Mouse (Mus musculus): ENCODE measurements around the gene Gm5751.
A peak's percentile ranks its signal among the peaks of the same experiment; 100 is the strongest.
"Not testable (repeated sequence)": the region's sequence is repeated elsewhere in the genome, so short reads cannot be mapped to it uniquely, and the experiment has no call there.

The Gm5751 gene

GRCm38 (mm10) chrX:8873953-8874352, at the start of gene Gm5751:
Gene Gm5751 (plus strand): TSS chrX:8874253.
- DNase-seq (ENCODE audit: low read depth, low spot score) = not testable (repeated sequence)

GRCm38 (mm10) chrX:8832043-8832442, 42.0 kb upstream of the Gm5751 start:
- peak; percentile 9 for DNase-seq (ENCODE audit: low read depth, low spot score)

GRCm38 (mm10) chrX:8843694-8844093, 30.4 kb upstream of the Gm5751 start, which contains the start of gene Gm6592:
Gene Gm6592 (plus strand): TSS chrX:8843994.
- DNase-seq (ENCODE audit: low read depth, low spot score) = no peak

- DNase-seq (ENCODE audit: low read depth, low spot score) = no peak
Measured at GRCm38 (mm10) chrX:8852486-8852885, 21.6 kb upstream of the Gm5751 start.

GRCm38 (mm10) chrX:8864331-8864730, 9.7 kb upstream of the Gm5751 start:
- peak; percentile 63 for DNase-seq (ENCODE audit: low read depth, low spot score)

- no peak for DNase-seq (ENCODE audit: low read depth, low spot score)
Measured at GRCm38 (mm10) chrX:8884336-8884735, 10.3 kb downstream of the Gm5751 start.

GRCm38 (mm10) chrX:8891975-8892342, 17.9 kb downstream of the Gm5751 start:
- no peak for DNase-seq (ENCODE audit: low read depth, low spot score)

- peak; percentile 40 for DNase-seq (ENCODE audit: low read depth, low spot score)
Measured at GRCm38 (mm10) chrX:8892343-8893155, 18.5 kb downstream of the Gm5751 start, which contains the start of gene B630019K06Rik. Gene B630019K06Rik (plus strand): TSS chrX:8892382.

- no peak for DNase-seq (ENCODE audit: low read depth, low spot score)
Measured at GRCm38 (mm10) chrX:8893182-8893651, 19.2 kb downstream of the Gm5751 start.

GRCm38 (mm10) chrX:8900823-8901222, 26.8 kb downstream of the Gm5751 start:
- DNase-seq (ENCODE audit: low read depth, low spot score) = no peak

GRCm38 (mm10) chrX:8901906-8902472, 27.9 kb downstream of the Gm5751 start:
- DNase-seq (ENCODE audit: low read depth, low spot score) = no peak

GRCm38 (mm10) chrX:8921080-8921479, 47.0 kb downstream of the Gm5751 start:
- no peak for DNase-seq (ENCODE audit: low read depth, low spot score)

- DNase-seq (ENCODE audit: low read depth, low spot score) = no peak
Measured at GRCm38 (mm10) chrX:8921813-8922607, 48.0 kb downstream of the Gm5751 start.

GRCm38 (mm10) chrX:8927308-8927707, 53.3 kb downstream of the Gm5751 start:
- no peak for DNase-seq (ENCODE audit: low read depth, low spot score)

Data from forelimb bud, embryonic 11.5 days (tissue).